Mouse (Mus musculus): ENCODE results near the gene Smap2.

DNA sequence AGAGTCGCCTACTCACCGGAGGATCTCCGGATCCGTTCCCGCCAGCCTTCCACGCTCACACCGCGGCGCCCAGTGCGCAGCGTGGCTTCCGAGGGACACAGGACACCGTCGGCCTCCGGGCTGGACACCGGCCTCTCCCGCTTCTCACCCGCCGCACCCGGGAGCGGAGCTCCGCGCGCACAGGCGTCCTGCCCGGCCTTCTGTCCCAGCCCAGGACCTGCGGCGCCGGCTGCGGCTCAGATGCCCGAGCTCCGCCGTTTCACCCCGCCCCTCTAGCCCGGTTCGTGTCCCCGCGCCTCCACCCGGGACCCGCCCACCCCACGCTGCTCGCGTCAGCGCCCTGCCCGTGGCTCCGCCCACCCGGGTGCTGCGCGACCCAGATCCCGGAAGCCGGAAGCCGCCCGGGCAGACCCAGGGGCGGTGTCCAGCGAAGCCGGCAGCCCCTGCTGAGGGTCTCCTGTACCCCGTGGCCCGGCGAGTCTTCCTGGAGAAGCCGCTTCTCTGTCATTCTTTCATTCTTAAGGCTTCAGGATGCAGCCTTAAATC is 65.5 kb downstream of the Smap2 start, which contains the start of gene Zfp69:
- TF ChIP-seq MYC (IDR thresholded peaks at IDR 0.05; ENCODE audit: low read depth, low read length), result no peak
- TF ChIP-seq MAX (IDR thresholded peaks at IDR 0.05; ENCODE audit: low read length), result no peak; the same call in 1 of the 2 replicates
- no peak for TF ChIP-seq CTCF (conservative IDR thresholded peaks at IDR 0.05 in 1 of 2, IDR thresholded peaks at IDR 0.05 in 1 of 2; ENCODE audit: low read depth in 2 of 2, low read length in 2 of 2)
- TF ChIP-seq USF1 (IDR thresholded peaks at IDR 0.05; ENCODE audit: low read depth, low read length), result no peak
- no peak for TF ChIP-seq ZNF384 (IDR thresholded peaks at IDR 0.05; ENCODE audit: low read depth, low read length)
- TF ChIP-seq JUND (conservative IDR thresholded peaks at IDR 0.05; ENCODE audit: low read depth, low read length), result no peak
- no peak for TF ChIP-seq MAZ (IDR thresholded peaks at IDR 0.05; ENCODE audit: low read depth, low read length)
- TF ChIP-seq KAT2A (IDR thresholded peaks at IDR 0.05; ENCODE audit: insufficient replicate concordance, low read length), result 0 out of 2 replicates have a peak, but pooled peaks have one; percentile 14
- peak; percentile 97 for TF ChIP-seq POLR2A (IDR thresholded peaks at IDR 0.05; ENCODE audit: low read depth, low read length)
- no peak for TF ChIP-seq E2F4 (IDR thresholded peaks at IDR 0.05; ENCODE audit: insufficient replicate concordance, low read depth, low read length)
- peak; percentile 75; the same call in 1 of the 2 replicates for TF ChIP-seq TCF12 (IDR thresholded peaks at IDR 0.05; ENCODE audit: low read depth, low read length)
- TF ChIP-seq CHD2 (IDR thresholded peaks at IDR 0.05; ENCODE audit: low read length), result no peak; the same call in 1 of the 2 replicates
- TF ChIP-seq IRF4 (IDR thresholded peaks at IDR 0.05; ENCODE audit: low read depth, low read length), result peak; percentile 40
- TF ChIP-seq BHLHE40 (IDR thresholded peaks at IDR 0.05; ENCODE audit: low read depth, low read length), result no peak
